Mouse (Mus musculus) myocyte (in vitro differentiated cells): Measurements from ENCODE around the gene Trp63.

Experiments
- CEBPB ChIP-seq: IDR thresholded peaks from 2 replicates; pipeline ENCODE4 v1.6.1; 2011; ENCODE audit warnings: mild to moderate bottlenecking, moderate library complexity; ENCODE audit not compliant: poor library complexity, insufficient read depth, severe bottlenecking
- E2F4 ChIP-seq: IDR thresholded peaks from one replicate; pipeline ENCODE4 v1.6.1; 2011; ENCODE audit warnings: mild to moderate bottlenecking, control low read depth, moderate library complexity; ENCODE audit not compliant: insufficient read depth
- MAX ChIP-seq: IDR thresholded peaks from one replicate; pipeline ENCODE4 v1.6.1; 2011; ENCODE audit warnings: low read depth, mild to moderate bottlenecking, control low read depth
- MYOG ChIP-seq, 3 experiments: IDR thresholded peaks; one replicate each; pipeline ENCODE4 v1.6.1; 2011; ENCODE audit warnings: control low read depth in 2 of 3, low read depth in 2 of 3, mild to moderate bottlenecking in 2 of 3; ENCODE audit not compliant: insufficient read length in 2 of 3, control insufficient read depth in 1 of 3, insufficient read depth in 1 of 3
- POLR2A ChIP-seq: IDR thresholded peaks from one replicate; pipeline ENCODE4 v1.6.1; 2011; ENCODE audit warnings: low read depth, mild to moderate bottlenecking, control low read depth, moderate library complexity; ENCODE audit not compliant: insufficient read length
- POLR2AphosphoS2 ChIP-seq: IDR thresholded peaks from one replicate; pipeline ENCODE4 v1.6.1; 2011; ENCODE audit warnings: low read depth, control low read depth; ENCODE audit not compliant: insufficient read length
- REST ChIP-seq: IDR thresholded peaks from one replicate; pipeline ENCODE4 v1.6.1; 2011; ENCODE audit warnings: mild to moderate bottlenecking, control low read depth, moderate library complexity; ENCODE audit not compliant: insufficient read depth, insufficient read length
- SRF ChIP-seq: IDR thresholded peaks from one replicate; pipeline ENCODE4 v1.6.1; 2011; ENCODE audit warnings: low read depth; ENCODE audit not compliant: control insufficient read depth, insufficient read length
- TCF12 ChIP-seq: IDR thresholded peaks from one replicate; pipeline ENCODE4 v1.6.1; 2011; ENCODE audit warnings: mild to moderate bottlenecking, control low read depth; ENCODE audit not compliant: poor library complexity, insufficient read depth, severe bottlenecking
- TCF3 ChIP-seq: IDR thresholded peaks from one replicate; pipeline ENCODE4 v1.6.1; 2011; ENCODE audit warnings: low read depth, control low read depth; ENCODE audit not compliant: insufficient read length
- USF1 ChIP-seq: IDR thresholded peaks from one replicate; pipeline ENCODE4 v1.6.1; 2011; ENCODE audit warnings: low read depth, mild to moderate bottlenecking, control low read depth, moderate library complexity

DNA sequence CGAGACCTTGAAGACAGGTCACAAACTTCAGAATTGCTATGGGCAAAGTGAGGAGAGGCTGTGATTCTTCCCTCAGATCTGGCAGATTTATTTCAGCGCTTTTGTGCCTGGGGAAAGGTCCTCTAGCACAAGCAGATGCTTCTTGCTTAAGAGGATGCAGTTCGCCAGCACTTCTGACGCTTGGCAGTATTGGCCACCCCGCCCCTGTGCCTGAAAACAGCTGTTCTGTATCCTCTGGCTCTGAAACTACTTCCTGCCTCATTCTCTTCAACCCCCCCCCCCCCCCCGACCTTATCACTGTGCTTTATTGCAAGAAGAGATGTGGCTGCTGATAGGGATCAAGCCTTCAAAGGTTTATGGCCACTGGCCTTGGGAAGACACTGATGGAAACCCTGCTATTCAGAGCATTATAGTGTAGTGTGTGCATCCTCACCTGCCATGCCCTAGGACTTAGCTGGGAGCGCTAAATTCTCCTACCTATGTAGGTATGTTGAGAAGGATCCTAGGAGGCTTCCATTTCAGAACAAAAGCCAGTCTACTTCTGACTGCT lies 44.5 kb downstream of the Trp63 start:
- no peak for TF ChIP-seq POLR2A
- no peak for TF ChIP-seq CEBPB
- TF ChIP-seq MAX, result no peak
- no peak for TF ChIP-seq USF1
- TF ChIP-seq TCF12, result no peak
- TF ChIP-seq MYOG (IDR thresholded peaks at IDR 0.05; ENCODE audit: control insufficient read depth in 1 of 3, insufficient read depth in 1 of 3, insufficient read length in 2 of 3, low read depth in 2 of 3), result peak in 1 of 3 experiments; percentile 49
- TF ChIP-seq POLR2AphosphoS2, result no peak
- TF ChIP-seq E2F4, result no peak
- no peak for TF ChIP-seq SRF
- TF ChIP-seq REST, result no peak
- no peak for TF ChIP-seq TCF3
